Mouse (Mus musculus) olfactory bulb, adult 2 months (tissue): Measurements from ENCODE around the gene Spag16.

ENCODE experiments used
- CTCF ChIP-seq: fragments of 200-500 bp; IDR thresholded peaks from 2 replicates; pipeline ENCODE4 v1.5.1; 2012; ENCODE audit warnings: low read depth, mild to moderate bottlenecking, low read length, moderate library complexity; ENCODE audit not compliant: insufficient read depth
- POLR2A ChIP-seq: fragments of 200-500 bp; IDR thresholded peaks from 2 replicates; pipeline ENCODE4 v1.6.1; 2012; ENCODE audit warnings: mild to moderate bottlenecking, low read depth, low read length, moderate library complexity; ENCODE audit not compliant: insufficient read depth

- no peak for TF ChIP-seq CTCF
- TF ChIP-seq POLR2A, result no peak
Observed at GRCm38 (mm10) chr1:69790337-69791250, 36.2 kb upstream of the Spag16 start.
